Mouse (Mus musculus): ENCODE results near the gene Jmjd4. TPM values are rescaled to one million over a fixed set of nuclear protein-coding genes. Genes with fewer than 3 reads are reported as not detected.
A peak's percentile ranks its signal among the peaks of the same experiment; 100 is the strongest.

Jmjd4 gene
- total and polyA plus RNA-seq, 3 experiments, result 14.5 to 18.1 TPM; not detected in 1

DNA sequence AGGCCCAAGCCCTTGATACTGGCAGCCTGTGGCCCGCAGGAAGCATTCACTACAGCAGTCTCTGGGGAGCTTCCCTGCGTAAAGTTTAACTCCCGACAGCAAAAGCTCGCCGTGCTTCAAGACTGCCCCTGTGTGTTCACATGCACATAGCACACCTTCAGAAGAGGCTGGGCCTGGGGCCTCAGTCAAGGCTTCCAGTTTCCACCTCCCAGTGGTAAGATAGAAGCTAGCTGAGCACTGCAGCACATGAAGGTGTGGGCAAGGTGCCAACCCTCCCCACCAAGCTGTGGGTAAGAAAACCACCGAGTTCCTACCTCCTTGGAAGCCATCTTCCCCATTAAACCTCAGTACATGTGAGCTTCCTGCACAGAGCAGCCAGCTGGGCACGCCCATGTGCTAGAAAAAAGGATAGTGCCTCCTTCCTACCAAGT lies 24.2 kb upstream of the Jmjd4 start:
- peak; percentile 84 for DNase-seq (ENCODE audit: low read depth, low spot score)
- no peak overlapping the region for H3K4me3 ChIP-seq (ENCODE audit: control insufficient read depth in 1 of 2, insufficient read depth in 1 of 2, low read depth in 2 of 2, low read length in 2 of 2)
- peaks cover 3 to 4% of the 10 kb centered on the region in 2 experiments; a peak in 2 of 4 replicates for H3K4me1 ChIP-seq (ENCODE audit: control insufficient read depth in 1 of 2, insufficient read depth in 2 of 2, low read length in 2 of 2)
- H3K9me3 ChIP-seq (replicated peaks; ENCODE audit: insufficient read depth, low read length), result no peaks in the 10 kb centered on the region
- TF ChIP-seq RAD21 (IDR thresholded peaks at IDR 0.05; ENCODE audit: low read depth, low read length), result peak; percentile 31
- TF ChIP-seq ZC3H11A (IDR thresholded peaks at IDR 0.05; ENCODE audit: low read depth, low read length), result no peak
- TF ChIP-seq NRF1 (IDR thresholded peaks at IDR 0.05; ENCODE audit: insufficient read depth, low read depth, low read length, poor library complexity, severe bottlenecking), result peak; percentile 13; the same call in 1 of the 2 replicates
- TF ChIP-seq ZMIZ1 (IDR thresholded peaks at IDR 0.05; ENCODE audit: low read depth, low read length), result no peak
- TF ChIP-seq MAFK (IDR thresholded peaks at IDR 0.05; ENCODE audit: borderline replicate concordance, low read depth, low read length), result no peak
- TF ChIP-seq KAT2A (conservative IDR thresholded peaks at IDR 0.05; ENCODE audit: low read depth, low read length), result no peak
- TF ChIP-seq BHLHE40 (IDR thresholded peaks at IDR 0.05; ENCODE audit: borderline replicate concordance, low read depth, low read length), result 0 out of 2 replicates have a peak, but pooled peaks have one; percentile 14
- no peak for TF ChIP-seq ZKSCAN1 (IDR thresholded peaks at IDR 0.05; ENCODE audit: low read depth, low read length)
- no peak for TF ChIP-seq TBP (IDR thresholded peaks at IDR 0.05; ENCODE audit: low read depth, low read length)
- no peak for TF ChIP-seq NELFE (IDR thresholded peaks at IDR 0.05; ENCODE audit: low read depth, low read length)
- TF ChIP-seq JUND (IDR thresholded peaks at IDR 0.05; ENCODE audit: low read depth, low read length), result no peak
- peak; percentile 66 for TF ChIP-seq MXI1 (IDR thresholded peaks at IDR 0.05; ENCODE audit: low read depth, low read length)
- TF ChIP-seq CHD2 (IDR thresholded peaks at IDR 0.05; ENCODE audit: low read length), result no peak
- TF ChIP-seq ELF1 (IDR thresholded peaks at IDR 0.05; ENCODE audit: low read depth, low read length), result no peak
- TF ChIP-seq GABPA (IDR thresholded peaks at IDR 0.05; ENCODE audit: low read depth, low read length), result no peak
- TF ChIP-seq UBTF (IDR thresholded peaks at IDR 0.05; ENCODE audit: borderline replicate concordance, insufficient read depth, low read depth, low read length), result no peak
- peak in 2 of 3 experiments; percentile 21 to 36; a peak in 3 of 6 replicates for TF ChIP-seq CTCF (IDR thresholded peaks at IDR 0.05 in 2 of 3, conservative IDR thresholded peaks at IDR 0.05 in 1 of 3; ENCODE audit: control insufficient read depth in 1 of 3, insufficient read depth in 1 of 3, low read depth in 2 of 3, low read length in 3 of 3, poor library complexity in 1 of 3, severe bottlenecking in 1 of 3)
- TF ChIP-seq MYC (IDR thresholded peaks at IDR 0.05; ENCODE audit: low read depth, low read length), result peak; percentile 52; the same call in 1 of the 2 replicates
- no peak for TF ChIP-seq HCFC1 (IDR thresholded peaks at IDR 0.05; ENCODE audit: low read depth, low read length)
- peak; percentile 43; the same call in 1 of the 2 replicates for TF ChIP-seq ETS1 (IDR thresholded peaks at IDR 0.05; ENCODE audit: low read depth, low read length)
- TF ChIP-seq TCF12 (IDR thresholded peaks at IDR 0.05; ENCODE audit: low read depth, low read length), result no peak
- TF ChIP-seq POLR2AphosphoS5 (IDR thresholded peaks at IDR 0.05; ENCODE audit: borderline replicate concordance, low read depth, low read length), result no peak
- peak; percentile 32 for TF ChIP-seq SMC3 (IDR thresholded peaks at IDR 0.05; ENCODE audit: low read depth, low read length)
- no peak for TF ChIP-seq MAX (IDR thresholded peaks at IDR 0.05; ENCODE audit: low read length)
- TF ChIP-seq SIN3A (IDR thresholded peaks at IDR 0.05; ENCODE audit: low read length), result 0 out of 2 replicates have a peak, but pooled peaks have one; percentile 19
- no peak for TF ChIP-seq USF2 (IDR thresholded peaks at IDR 0.05; ENCODE audit: borderline replicate concordance in 1 of 2, insufficient read depth in 1 of 2, low read depth in 1 of 2, low read length in 2 of 2)
- no peak for TF ChIP-seq ZNF384 (IDR thresholded peaks at IDR 0.05; ENCODE audit: low read depth, low read length)
- 0 out of 2 replicates have a peak, but pooled peaks have one; percentile 38 for TF ChIP-seq RCOR1 (IDR thresholded peaks at IDR 0.05; ENCODE audit: low read depth, low read length)
- no peak for TF ChIP-seq E2F4 (IDR thresholded peaks at IDR 0.05; ENCODE audit: borderline replicate concordance, low read depth, low read length)
- H3K9ac ChIP-seq (ENCODE audit: control insufficient read depth, low read depth, low read length, poor library complexity, severe bottlenecking), result no peak overlapping the region
- H3K79me2 ChIP-seq (ENCODE audit: control insufficient read depth, insufficient read depth, low read length, poor library complexity), result no peaks in the 10 kb centered on the region
- no peaks in the 10 kb centered on the region for H3K27me3 ChIP-seq (ENCODE audit: control insufficient read depth in 1 of 2, insufficient read depth in 2 of 2, low read length in 2 of 2)
- H3K36me3 ChIP-seq (ENCODE audit: control insufficient read depth in 1 of 2, insufficient read depth in 2 of 2, low read length in 2 of 2), result peaks cover 0 to 12% of the 10 kb centered on the region in 2 experiments; a peak in 2 of 4 replicates
- H3K27ac ChIP-seq (ENCODE audit: control insufficient read depth, low read depth, low read length), result no peak overlapping the region
